Mouse (Mus musculus) left cerebral cortex, postnatal 14 days (tissue): ENCODE results near the gene Sipa1l1. TPM values are rescaled to one million over a fixed set of nuclear protein-coding genes. Genes with fewer than 3 reads are reported as not detected.

Experiments used
- DNase-seq, 2 experiments: peaks; one replicate each; pipeline ENCODE4 v3.0.0; 2021 to 2022; ENCODE audit warnings: low spot score in 2 of 2, mixed read lengths in 1 of 2
- intact Hi-C: fragments of 180-260 bp; cut with DNase I; formaldehyde crosslinking; loops from one replicate; pipeline ENCODE4 v1.15.1; 2025
- long read RNA-seq, 2 experiments: library from polyadenylated mRNA; stranded (forward); transcript quantifications; one replicate each; pipeline ENCODE4 v2.0.0; 2021
- total RNA-seq, 2 experiments: library from RNA; stranded (reverse); gene quantifications; 2 replicates each; pipeline ENCODE4 v1.2.3; 2021

The Sipa1l1 gene
- 100 to 1,000 TPM; 169 to 183 TPM for total RNA-seq
- long read RNA-seq, experiment 1, partial matches to known transcripts: 10 of 39 reads
- long read RNA-seq, experiment 1, other reads (novel, unspliced or antisense): 29 of 39 reads
- long read RNA-seq, experiment 2, partial matches to known transcripts: 37 of 41 reads
- long read RNA-seq, experiment 2, other reads (novel, unspliced or antisense): 4 of 41 reads

- intact Hi-C loops: loop anchor here (5.0 kb wide), 2 partner anchors 62 to 92 kb away; no protein-coding TSS in a partner anchor
Observed at GRCm38 (mm10) chr12:82168820-82169533, at the start of gene Sipa1l1. Sipa1l1 (plus strand) TSS chr12:82169320.

GRCm38 (mm10) chr12:82121947-82122346 is 47.2 kb upstream of the Sipa1l1 start:
- peak in 1 of 2 experiments; percentile 49 for DNase-seq
- intact Hi-C loops: no loop called here

More at GRCm38 (mm10) chr12:82168820-82169533, at the start of gene Sipa1l1:
- peak; percentile 97 for DNase-seq

GRCm38 (mm10) chr12:82122450-82123249 is 46.5 kb upstream of the Sipa1l1 start:
- intact Hi-C loops: no loop called here
- DNase-seq: peak; percentile 34 to 62

GRCm38 (mm10) chr12:82126796-82127195 is 42.3 kb upstream of the Sipa1l1 start:
- DNase-seq: no peak
- intact Hi-C loops: no loop called here

- intact Hi-C loops: no loop called here
- DNase-seq: no peak
Observed at GRCm38 (mm10) chr12:82139234-82140166, 29.6 kb upstream of the Sipa1l1 start.

GRCm38 (mm10) chr12:82143371-82143770 is 25.7 kb upstream of the Sipa1l1 start:
- intact Hi-C loops: no loop called here
- DNase-seq: no peak

GRCm38 (mm10) chr12:82145173-82145572 is 23.9 kb upstream of the Sipa1l1 start:
- intact Hi-C loops: no loop called here
- no peak for DNase-seq

- intact Hi-C loops: no loop called here
- no peak for DNase-seq
Observed at GRCm38 (mm10) chr12:82147021-82147693, 22.0 kb upstream of the Sipa1l1 start.

GRCm38 (mm10) chr12:82148328-82148930 is 20.7 kb upstream of the Sipa1l1 start:
- no peak for DNase-seq
- intact Hi-C loops: no loop called here

- no peak for DNase-seq
- intact Hi-C loops: no loop called here
Observed at GRCm38 (mm10) chr12:82151019-82151418, 18.1 kb upstream of the Sipa1l1 start.

GRCm38 (mm10) chr12:82154527-82154926 is 14.6 kb upstream of the Sipa1l1 start:
- no peak for DNase-seq
- intact Hi-C loops: no loop called here

GRCm38 (mm10) chr12:82158516-82158915 is 10.6 kb upstream of the Sipa1l1 start:
- DNase-seq: no peak
- intact Hi-C loops: loop anchor here (5.0 kb wide), 1 partner anchor 76 kb away; no protein-coding TSS in a partner anchor

GRCm38 (mm10) chr12:82159372-82159771 is 9.7 kb upstream of the Sipa1l1 start:
- intact Hi-C loops: loop anchor here (5.0 kb wide), 1 partner anchor 77 kb away; no protein-coding TSS in a partner anchor

GRCm38 (mm10) chr12:82165651-82166050 is 3.5 kb upstream of the Sipa1l1 start:
- DNase-seq: no peak
- intact Hi-C loops: loop anchor here (5.0 kb wide), 2 partner anchors 58 to 88 kb away; no protein-coding TSS in a partner anchor

More at GRCm38 (mm10) chr12:82159372-82159771, 9.7 kb upstream of the Sipa1l1 start:
- no peak for DNase-seq

GRCm38 (mm10) chr12:82166101-82166571 is 3.0 kb upstream of the Sipa1l1 start:
- DNase-seq: no peak
- intact Hi-C loops: loop anchor here (5.0 kb wide), 2 partner anchors 59 to 89 kb away; no protein-coding TSS in a partner anchor

GRCm38 (mm10) chr12:82169571-82170431 is 681 bp downstream of the Sipa1l1 start:
- intact Hi-C loops: loop anchor here (5.0 kb wide), 4 partner anchors 62 to 298 kb away; no protein-coding TSS in a partner anchor
- DNase-seq: peak; percentile 75
